Mouse (Mus musculus) frontal cortex, adult 2 months (tissue): ENCODE results near the gene Gm26938. TPM values are rescaled to one million over a fixed set of nuclear protein-coding genes. Genes with fewer than 3 reads are reported as not detected.

Experiments
- DNase-seq, 2 experiments: peaks; one replicate each; pipeline ENCODE4 v3.0.0; 2022; ENCODE audit warnings: low spot score in 1 of 2; ENCODE audit errors: extremely low spot score in 1 of 2
- polyA plus RNA-seq: library from polyadenylated mRNA; depleted of rRNA; stranded (reverse); fragments of >200 nt; gene quantifications from 2 replicates; pipeline ENCODE4 v1.2.3, GENCODE M21; 2012

Gm26938 gene
- polyA plus RNA-seq, 1 experiment: not detected

DNA sequence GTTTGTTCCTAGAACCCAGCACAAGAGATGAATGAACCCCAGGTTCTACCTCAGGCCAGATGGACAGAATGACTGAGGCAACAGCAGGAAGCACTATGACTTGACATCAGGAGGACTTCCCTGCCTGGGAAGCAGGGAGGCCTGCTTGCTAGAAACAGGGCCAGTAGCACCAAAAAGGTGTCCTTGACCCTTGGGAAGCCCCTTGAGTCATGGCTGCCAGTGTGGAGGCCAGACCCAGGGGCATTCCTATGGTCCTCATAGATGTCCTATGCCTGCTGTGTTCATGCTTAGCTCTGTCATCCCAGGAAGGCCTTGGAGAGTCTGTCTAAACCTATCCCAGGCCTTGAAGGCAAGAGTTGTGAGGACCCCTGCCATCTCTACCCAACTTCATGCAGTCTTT lies 9.8 kb downstream of the Gm26938 start:
- no peak for DNase-seq

GRCm38 (mm10) chr5:139815964-139816363 lies 10.2 kb downstream of the Gm26938 start:
- DNase-seq: no peak

DNA sequence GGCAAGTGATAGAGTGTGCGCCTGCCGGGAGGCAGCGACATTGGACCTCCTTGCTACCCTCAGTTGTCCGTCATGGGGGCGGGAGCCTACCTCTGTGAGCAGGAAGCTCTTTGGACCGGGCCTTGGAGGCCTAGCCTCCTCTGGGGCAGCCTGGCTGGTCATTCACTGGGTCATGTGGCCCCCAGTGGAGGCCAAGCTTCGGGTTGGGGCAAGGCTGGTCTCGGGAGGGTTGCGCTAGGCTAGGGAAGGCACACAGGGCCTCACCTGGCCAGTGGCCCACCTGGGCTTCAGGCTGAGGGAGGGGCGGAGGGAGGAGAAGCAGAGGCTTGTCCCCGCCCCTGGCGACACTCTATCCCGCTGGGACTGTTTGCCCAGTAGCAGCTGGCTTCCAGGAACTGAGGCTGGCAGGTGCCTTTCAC lies 12.2 kb downstream of the Gm26938 start:
- no peak for DNase-seq

DNA sequence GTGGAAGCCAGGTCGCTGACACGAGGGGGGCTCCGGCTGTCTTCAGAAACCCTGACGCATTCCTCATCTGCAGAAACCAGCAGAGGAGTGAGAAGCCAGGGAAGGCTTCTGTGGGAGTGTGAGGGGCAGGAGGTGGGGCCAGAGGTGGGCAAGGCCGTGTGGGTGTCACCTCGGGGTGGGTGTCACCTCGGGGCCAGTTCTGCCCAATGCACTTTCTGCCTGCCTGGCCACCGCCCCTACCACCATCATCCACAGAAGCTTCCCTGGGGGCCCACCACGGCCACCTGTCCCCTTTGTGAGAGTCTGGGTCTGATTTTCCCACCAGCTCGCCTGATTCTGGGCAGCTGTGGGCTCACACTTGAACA lies 13.1 kb downstream of the Gm26938 start:
- no peak for DNase-seq

DNA sequence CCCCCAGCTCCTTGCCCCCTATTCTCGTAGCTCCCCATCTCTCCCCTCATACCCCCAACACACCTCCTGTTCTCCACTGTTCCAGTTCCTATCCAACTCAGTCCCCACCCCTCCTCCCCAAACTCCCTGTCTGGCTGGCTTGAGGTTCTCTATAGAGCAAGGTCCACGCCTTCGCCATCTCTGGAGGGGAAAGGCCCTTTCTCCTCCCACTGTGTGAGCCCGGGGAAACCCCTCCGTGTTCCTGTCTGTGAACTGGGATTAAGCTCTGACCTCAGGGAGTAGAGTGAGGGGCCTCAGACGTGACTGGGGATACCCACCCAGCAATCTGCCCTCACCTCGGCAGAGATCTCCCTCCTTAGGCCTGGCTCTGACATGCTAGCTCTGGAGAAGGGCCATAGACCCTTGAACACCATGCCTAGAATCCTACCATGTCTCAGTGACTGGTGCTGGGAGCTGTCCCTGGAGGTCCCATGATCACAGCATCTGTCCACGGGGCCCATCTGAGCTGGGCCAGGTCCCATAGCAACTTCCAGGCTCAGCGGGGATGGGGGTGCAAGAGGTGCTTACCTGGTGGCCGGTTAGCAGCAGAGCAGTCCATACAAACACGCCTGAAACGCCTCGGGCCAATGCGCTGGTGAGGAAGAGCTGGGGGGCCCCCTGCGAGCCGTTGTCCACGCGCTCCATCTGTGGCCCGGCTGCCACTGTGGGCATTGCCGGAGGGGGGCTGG lies 13.6 kb downstream of the Gm26938 start:
- DNase-seq: no peak

GRCm38 (mm10) chr5:139811677-139812397 lies 14.4 kb downstream of the Gm26938 start:
- DNase-seq: no peak

GRCm38 (mm10) chr5:139809397-139809796 lies 16.8 kb downstream of the Gm26938 start:
- no peak for DNase-seq

- no peak for DNase-seq
Measured at GRCm38 (mm10) chr5:139805924-139806323, 20.3 kb downstream of the Gm26938 start.

DNA sequence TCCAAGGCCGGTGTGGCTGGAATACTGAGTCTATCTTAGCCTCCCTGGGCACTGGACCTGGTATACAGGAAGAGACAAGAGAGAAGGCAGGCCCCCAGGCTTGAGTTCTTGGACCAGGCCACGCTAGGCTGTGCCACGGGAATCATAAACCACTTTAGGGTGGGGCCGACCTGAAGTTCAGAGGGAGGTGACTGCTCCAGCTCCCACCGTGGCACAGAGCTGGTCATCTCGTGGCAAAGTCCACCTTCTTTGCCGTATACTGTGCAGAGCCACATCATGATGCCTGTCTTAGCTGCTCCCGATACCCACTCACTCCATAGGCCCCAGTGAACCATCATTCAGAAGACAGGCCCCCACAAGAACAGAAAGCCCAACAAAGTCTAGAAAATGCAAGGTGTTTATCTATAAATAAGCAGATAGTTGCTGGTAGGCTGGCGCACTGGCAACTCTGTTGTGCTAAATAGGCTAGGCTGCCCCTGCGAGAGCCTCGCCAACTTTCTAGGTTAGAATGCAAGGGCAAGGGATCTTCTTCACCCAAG lies 21.6 kb downstream of the Gm26938 start:
- DNase-seq: no peak

GRCm38 (mm10) chr5:139804107-139804551 lies 22.1 kb downstream of the Gm26938 start:
- no peak for DNase-seq

- DNase-seq: no peak
Measured at GRCm38 (mm10) chr5:139803601-139804102, 22.6 kb downstream of the Gm26938 start.

DNA sequence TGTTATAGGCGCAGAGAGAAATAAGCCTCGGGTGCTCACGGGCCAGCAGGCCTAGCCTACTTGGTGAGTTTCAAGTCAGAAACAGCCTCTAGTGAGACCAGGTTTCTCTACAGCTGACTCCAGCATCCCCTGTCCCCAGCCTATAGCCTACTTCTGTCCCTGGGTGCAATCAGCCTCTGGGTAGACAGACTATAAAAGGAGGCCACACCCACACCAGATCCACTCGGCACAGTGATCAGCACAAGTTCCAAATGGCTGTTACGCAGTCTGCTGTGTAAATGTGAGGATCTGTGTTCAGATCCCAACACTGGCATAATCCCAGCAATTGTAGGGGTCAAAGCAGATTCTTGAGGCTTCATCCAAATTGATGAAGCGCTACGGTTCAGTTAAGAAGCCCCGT lies 23.0 kb downstream of the Gm26938 start:
- DNase-seq: no peak

GRCm38 (mm10) chr5:139801880-139802279 lies 24.3 kb downstream of the Gm26938 start:
- no peak for DNase-seq

DNA sequence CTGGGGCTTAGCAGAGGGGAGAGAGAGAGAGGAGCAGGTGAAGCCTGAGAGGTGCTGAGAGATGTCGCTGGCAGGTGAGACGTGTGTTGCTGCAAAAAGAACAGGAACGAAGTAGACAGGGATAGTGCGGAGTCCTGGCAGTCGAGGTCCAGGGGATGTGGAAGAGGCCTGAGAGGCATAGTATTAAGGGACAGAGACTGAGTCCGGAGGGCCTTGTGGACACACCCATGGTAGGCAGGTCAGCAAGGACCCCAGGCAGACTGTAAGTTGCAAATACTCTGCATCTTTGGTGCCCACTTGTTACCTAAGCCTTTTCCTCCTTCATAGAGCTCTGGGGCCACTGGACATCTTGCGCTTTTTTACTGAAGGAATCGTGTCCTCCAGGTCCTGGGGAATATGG lies 25.0 kb downstream of the Gm26938 start:
- DNase-seq: no peak

DNA sequence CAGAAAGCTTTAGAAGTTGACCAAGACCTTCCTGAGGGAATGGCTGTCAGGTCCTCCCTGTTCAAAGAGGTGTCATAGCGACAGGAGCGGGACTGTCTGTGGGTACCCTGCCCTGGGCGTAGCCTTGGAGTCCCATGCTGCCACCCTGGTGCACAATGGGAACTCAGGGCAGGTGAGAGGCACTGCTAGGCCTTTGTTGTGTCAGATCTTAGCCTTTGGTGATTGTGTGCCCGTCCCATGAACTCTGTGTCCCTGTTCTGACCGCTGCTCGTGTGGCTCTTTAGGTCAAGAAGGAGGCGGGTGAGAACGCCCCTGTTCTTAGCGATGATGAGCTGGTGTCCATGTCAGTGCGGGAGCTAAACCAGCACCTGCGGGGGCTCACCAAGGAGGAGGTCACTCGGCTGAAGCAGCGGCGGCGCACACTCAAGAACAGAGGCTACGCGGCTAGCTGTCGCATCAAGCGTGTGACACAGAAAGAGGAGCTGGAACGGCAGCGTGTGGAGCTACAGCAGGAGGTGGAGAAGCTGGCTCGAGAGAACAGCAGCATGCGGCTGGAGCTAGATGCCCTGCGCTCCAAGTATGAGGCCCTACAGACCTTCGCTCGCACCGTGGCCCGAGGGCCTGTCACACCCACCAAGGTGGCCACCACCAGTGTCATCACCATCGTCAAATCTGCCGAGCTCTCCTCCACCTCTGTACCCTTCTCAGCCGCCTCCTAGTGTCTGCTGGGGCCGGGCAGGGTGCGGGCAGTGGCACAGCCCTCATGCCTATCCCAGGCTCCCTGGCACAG lies 26.2 kb downstream of the Gm26938 start:
- no peak for DNase-seq

DNA sequence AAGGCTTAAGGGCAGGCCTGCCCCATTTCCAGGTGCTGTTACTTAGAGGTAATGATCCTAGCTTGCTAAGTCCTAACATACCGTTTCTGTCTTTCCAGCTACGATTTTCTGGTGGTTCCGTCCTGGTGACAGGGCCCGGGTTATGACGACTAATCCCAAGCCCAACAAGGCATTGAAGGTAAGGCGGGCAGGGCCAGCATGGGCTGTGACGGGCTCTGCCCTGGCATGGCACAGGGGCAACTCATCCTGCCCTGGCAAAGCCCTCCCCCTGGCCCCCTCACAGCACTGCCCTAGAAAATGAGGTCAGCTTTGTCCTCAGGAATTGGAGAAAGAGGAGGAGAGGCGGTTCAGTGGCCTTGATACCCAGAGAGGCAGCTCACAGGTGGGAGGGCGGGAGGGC lies 27.2 kb downstream of the Gm26938 start:
- DNase-seq: no peak

GRCm38 (mm10) chr5:139798168-139798900 lies 27.9 kb downstream of the Gm26938 start:
- no peak for DNase-seq

- peak; percentile 58 to 84 for DNase-seq
Measured at GRCm38 (mm10) chr5:139797473-139798167, 28.6 kb downstream of the Gm26938 start.

- peak; percentile 33 to 78 for DNase-seq
Measured at GRCm38 (mm10) chr5:139796900-139797299, 29.3 kb downstream of the Gm26938 start.
